Mouse (Mus musculus) hindbrain, embryonic 13.5 days (tissue): ENCODE data around the gene Arhgap17. TPM values are rescaled to one million over a fixed set of nuclear protein-coding genes. Genes with fewer than 3 reads are reported as not detected.

Experiments used
- ATAC-seq: fragments of 200-750 bp; cut with Nextera tagmentation; 2 replicates; pipeline ENCODE4 v1.8.0; 2017; ENCODE audit warnings: moderate TSS enrichment; ENCODE audit not compliant: low FRiP score
- H3K27ac ChIP-seq: fragments of 300-500 bp; sonication (generic); 2 replicates; pipeline ENCODE4 v1.5.1; 2015; ENCODE audit warnings: inconsistent platforms, mild to moderate bottlenecking, moderate library complexity
- H3K27me3 ChIP-seq: fragments of 300-500 bp; sonication (generic); 2 replicates; pipeline ENCODE4 v1.6.1; 2015; ENCODE audit warnings: mild to moderate bottlenecking, inconsistent platforms
- H3K36me3 ChIP-seq: fragments of 300-500 bp; sonication (generic); 2 replicates; pipeline ENCODE4 v1.6.1; 2015; ENCODE audit warnings: mild to moderate bottlenecking, inconsistent platforms
- H3K4me1 ChIP-seq: fragments of 300-500 bp; sonication (generic); replicated peaks from 2 replicates; pipeline ENCODE4 v1.6.1; 2015; ENCODE audit warnings: inconsistent platforms
- H3K4me2 ChIP-seq: fragments of 300-500 bp; sonication (generic); 2 replicates; pipeline ENCODE4 v1.6.1; 2015; ENCODE audit warnings: inconsistent platforms, mild to moderate bottlenecking, moderate library complexity
- H3K4me3 ChIP-seq: fragments of 300-500 bp; sonication (generic); 2 replicates; pipeline ENCODE4 v1.5.1; 2015; ENCODE audit warnings: mild to moderate bottlenecking, inconsistent platforms
- H3K9ac ChIP-seq: fragments of 300-500 bp; sonication (generic); 2 replicates; pipeline ENCODE4 v1.6.1; 2015; ENCODE audit warnings: mild to moderate bottlenecking, inconsistent platforms
- H3K9me3 ChIP-seq: fragments of 300-500 bp; sonication (generic); 2 replicates; pipeline ENCODE4 v1.6.1; 2016; ENCODE audit warnings: inconsistent platforms
- WGBS: fragments of 180-500 bp; shearing (Covaris S2); methylation state at CpG from one replicate; pipeline ENCODE4 v1.1.7; 2015; 5-methylcytosine and 5-hydroxymethylcytosine counted together
- polyA plus RNA-seq: library from polyadenylated mRNA; unstranded; fragments of >200 nt; fragmentation: Nextera tagmentation; extraction: Ambion mirVana; gene quantifications from 2 replicates; pipeline ENCODE4 v1.2.1, GENCODE M21; 2015

The Arhgap17 gene
- polyA plus RNA-seq, 1 experiment from 2014 or later = 13.0 TPM

DNA sequence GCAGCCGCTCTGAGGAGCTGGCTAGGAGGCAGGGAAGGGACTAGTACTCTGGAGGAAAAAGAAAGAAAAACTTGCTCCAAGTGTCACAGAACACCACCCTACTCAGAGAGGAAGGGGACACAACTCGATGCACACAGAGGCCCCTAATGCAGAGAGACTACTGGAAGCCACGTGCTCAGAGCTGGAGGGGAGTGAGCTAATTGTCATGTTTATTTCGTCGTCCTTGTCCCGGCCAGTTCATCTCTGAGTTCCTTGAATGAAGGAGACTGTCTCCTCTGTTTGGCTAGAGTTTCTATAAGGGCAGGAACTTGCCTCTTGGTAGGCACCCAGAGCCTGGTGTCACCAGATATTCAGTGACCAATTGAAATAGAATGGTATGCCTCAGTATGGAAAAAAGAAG lies 118.4 kb downstream of the Arhgap17 start:
- H3K36me3 ChIP-seq = no peaks in the 10 kb centered on the region
- no peak overlapping the region for H3K9ac ChIP-seq
- no peak overlapping the region for H3K4me3 ChIP-seq
- H3K27me3 ChIP-seq = no peaks in the 10 kb centered on the region
- WGBS = 57% methylated on average over 6 of the region's 6 CpGs
- no peaks in the 10 kb centered on the region for H3K9me3 ChIP-seq
- H3K4me1 ChIP-seq = 0 out of 2 replicates have a peak, but pooled peaks cover 4% of the 10 kb centered on the region
- ATAC-seq = no peak
- H3K4me2 ChIP-seq = no peak overlapping the region
- H3K27ac ChIP-seq = no peak overlapping the region

- Histone ChIP-seq H3K4me2 (no peak overlapping the region), H3K27ac (no peak overlapping the region), H3K4me1 (no peaks in the 10 kb centered on the region), H3K9me3 (no peaks in the 10 kb centered on the region), H3K36me3 (no peaks in the 10 kb centered on the region), H3K27me3 (no peaks in the 10 kb centered on the region), H3K9ac (no peak overlapping the region), H3K4me3 (no peak overlapping the region)
- no peak for ATAC-seq
- 44% methylated on average over 2 of the region's 2 CpGs for WGBS
These were observed 121.5 kb downstream of the Arhgap17 start for GRCm38 (mm10) chr7:123248166-123248565.

DNA sequence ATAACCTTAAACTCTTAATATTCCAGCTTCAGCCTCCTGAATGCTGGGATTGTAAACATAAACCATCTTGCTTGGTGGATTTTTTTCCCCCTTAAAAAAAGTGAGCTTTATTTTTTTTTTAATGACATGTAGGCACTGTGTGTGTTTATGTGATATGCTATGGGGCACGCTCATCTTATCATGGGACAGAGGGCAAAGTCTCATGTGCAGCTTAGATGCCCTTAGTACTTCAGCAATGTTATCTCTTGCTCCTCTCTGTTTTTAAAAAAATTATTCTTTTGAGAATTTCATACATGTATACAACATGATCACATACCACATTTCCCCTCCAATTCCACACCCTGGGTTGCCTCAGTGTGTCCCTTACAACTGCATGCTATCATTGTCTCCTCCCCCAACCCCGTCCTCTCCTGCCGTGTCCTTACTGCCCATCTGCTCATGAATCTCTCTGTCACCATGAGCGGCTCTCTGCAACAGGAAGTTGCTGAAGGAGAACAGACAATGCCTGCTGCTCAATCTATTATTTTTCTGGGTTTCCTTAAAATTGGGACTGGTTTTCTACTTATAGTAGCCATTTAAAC lies 123.1 kb downstream of the Arhgap17 start:
- H3K27ac ChIP-seq = no peak overlapping the region
- WGBS = 56% methylated on average over 4 of the region's 4 CpGs
- no peak overlapping the region for H3K4me3 ChIP-seq
- H3K36me3 ChIP-seq = no peaks in the 10 kb centered on the region
- no peaks in the 10 kb centered on the region for H3K4me1 ChIP-seq
- H3K27me3 ChIP-seq = no peaks in the 10 kb centered on the region
- no peak overlapping the region for H3K9ac ChIP-seq
- ATAC-seq = no peak
- H3K9me3 ChIP-seq = no peaks in the 10 kb centered on the region
- no peak overlapping the region for H3K4me2 ChIP-seq

DNA sequence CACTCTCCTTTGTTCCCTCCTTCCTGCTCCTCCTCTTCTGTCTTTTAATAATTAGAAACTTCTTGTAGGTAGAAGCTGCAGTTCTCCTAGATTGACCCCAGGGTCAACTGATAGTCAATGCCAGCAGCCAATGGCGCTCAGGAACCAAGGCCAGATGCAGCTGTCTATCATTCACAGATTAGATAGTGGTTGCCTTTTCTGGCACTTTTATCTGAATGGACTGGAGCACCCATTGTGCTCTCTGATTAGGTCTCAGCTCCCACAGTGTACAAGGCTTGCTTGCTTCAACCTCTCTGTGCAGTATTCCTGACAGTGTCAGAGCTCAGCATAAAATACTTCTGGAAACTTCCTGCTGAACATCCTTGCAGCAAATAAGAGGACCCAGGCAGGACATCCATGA lies 124.9 kb downstream of the Arhgap17 start:
- ATAC-seq = no peak
- no peaks in the 10 kb centered on the region for H3K4me1 ChIP-seq
- WGBS = 91% methylated on average over 1 of the region's 1 CpGs

GRCm38 (mm10) chr7:123242241-123242640 lies 127.5 kb downstream of the Arhgap17 start:
- 90% methylated on average over 7 of the region's 7 CpGs for WGBS
- peaks cover 8% of the 10 kb centered on the region for H3K4me1 ChIP-seq
- H3K4me3 ChIP-seq = no peak overlapping the region
- no peak overlapping the region for H3K4me2 ChIP-seq
- H3K27ac ChIP-seq = no peak overlapping the region
- no peak for ATAC-seq
- no peaks in the 10 kb centered on the region for H3K27me3 ChIP-seq
- no peak overlapping the region for H3K9ac ChIP-seq
- no peaks in the 10 kb centered on the region for H3K36me3 ChIP-seq
- H3K9me3 ChIP-seq = no peaks in the 10 kb centered on the region

More for the DNA sequence above, 124.9 kb downstream of the Arhgap17 start:
- no peak overlapping the region for H3K4me3 ChIP-seq
- H3K27me3 ChIP-seq = no peaks in the 10 kb centered on the region
- no peak overlapping the region for H3K27ac ChIP-seq
- no peaks in the 10 kb centered on the region for H3K36me3 ChIP-seq
- H3K4me2 ChIP-seq = no peak overlapping the region
- no peak overlapping the region for H3K9ac ChIP-seq
- H3K9me3 ChIP-seq = no peaks in the 10 kb centered on the region

DNA sequence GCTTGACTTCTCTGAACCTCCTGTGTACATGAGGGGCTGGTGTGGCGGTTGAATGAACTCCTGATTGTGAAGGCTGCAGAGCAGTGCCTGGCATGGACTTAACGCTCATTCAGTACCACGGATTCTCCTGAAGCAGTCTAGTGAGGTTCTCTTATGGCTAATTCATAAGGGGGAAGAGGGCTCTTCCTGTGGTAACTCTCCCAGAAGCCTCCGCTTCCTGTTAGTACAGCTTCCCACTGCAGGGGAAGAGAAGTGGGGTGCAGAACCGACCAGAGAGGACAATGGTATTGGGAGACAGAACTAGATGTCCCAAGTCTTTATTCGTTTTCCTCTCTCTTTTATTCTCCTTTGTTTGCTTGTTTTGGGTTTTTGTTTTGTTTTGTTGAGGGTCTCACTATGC lies 129.7 kb downstream of the Arhgap17 start:
- Histone ChIP-seq H3K9ac (no peak overlapping the region), H3K9me3 (no peaks in the 10 kb centered on the region), H3K4me1 (peaks cover 8% of the 10 kb centered on the region), H3K27me3 (no peaks in the 10 kb centered on the region), H3K27ac (no peak overlapping the region), H3K4me2 (no peak overlapping the region), H3K36me3 (no peaks in the 10 kb centered on the region), H3K4me3 (no peak overlapping the region)
- no peak for ATAC-seq
- 72% methylated on average over 6 of the region's 6 CpGs for WGBS

- Histone ChIP-seq H3K27ac (0 out of 2 replicates have a peak overlapping the region, but pooled peaks have one; percentile 12), H3K36me3 (no peaks in the 10 kb centered on the region), H3K4me1 (peaks cover 8% of the 10 kb centered on the region), H3K27me3 (no peaks in the 10 kb centered on the region), H3K4me2 (no peak overlapping the region), H3K9ac (no peak overlapping the region; the same call in 1 of the 2 replicates), H3K4me3 (no peak overlapping the region), H3K9me3 (no peaks in the 10 kb centered on the region)
- peak; percentile 71; the same call in 1 of the 2 replicates for ATAC-seq
- whole genome bisulfite sequencing = 43% methylated on average over 4 of the region's 4 CpGs
These were observed 131.1 kb downstream of the Arhgap17 start for GRCm38 (mm10) chr7:123238621-123239020.

- H3K9me3 ChIP-seq = no peaks in the 10 kb centered on the region
- H3K4me3 ChIP-seq = no peak overlapping the region
- no peaks in the 10 kb centered on the region for H3K36me3 ChIP-seq
- no peak for ATAC-seq
- H3K9ac ChIP-seq = no peak overlapping the region
- H3K27me3 ChIP-seq = no peaks in the 10 kb centered on the region
- no peak overlapping the region for H3K4me2 ChIP-seq
- H3K27ac ChIP-seq = no peak overlapping the region
- H3K4me1 ChIP-seq = peaks cover 8% of the 10 kb centered on the region
- WGBS = 35% methylated on average over 4 of the region's 4 CpGs
These were observed 134.3 kb downstream of the Arhgap17 start for GRCm38 (mm10) chr7:123235449-123235848.

Other genes with a start within 250 kb of the Arhgap17 start
- gene Tnrc6a, start 246.0 kb downstream of the Arhgap17 start, polyA plus RNA-seq = 59.0 and 63.2 TPM in 2 replicates
- gene Slc5a11, start 155.1 kb downstream of the Arhgap17 start, polyA plus RNA-seq = 0.18 and 0.70 TPM in 2 replicates
- 89.4 and 90.8 TPM in 2 replicates for gene Lcmt1, start 131 bp downstream of the Arhgap17 start, polyA plus RNA-seq
- not detected in 2 replicates for gene Aqp8, start 92.4 kb upstream of the Arhgap17 start, polyA plus RNA-seq
- 12.2 and 13.6 TPM in 2 replicates for gene Zkscan2, start 130.5 kb upstream of the Arhgap17 start, polyA plus RNA-seq